11 mouse cellular contexts compared by ENCODE assay signal in genomic region chr11:109494890-109495770, GRCm38 (mm10). TPM values are rescaled to one million over a fixed set of nuclear protein-coding genes. Genes with fewer than 3 reads are reported as not detected.
DNase-seq lines count a peak whose midpoint lies in the region; ATAC-seq and TF ChIP-seq lines count a peak whose summit lies in the region.
"Had no signal": no experiment of that assay in that cellular context is flagged by ENCODE, and none has a peak within 500 bp of the region (broad histone marks: within the 10 kb centered on the region; RNA-seq: fewer than 3 reads in every experiment).

No protein-coding gene starts in this region.

- H3K9me3 ChIP-seq in heart, embryonic 10.5 days, result no peaks in the 10 kb centered on the region
- H3K9me3 ChIP-seq: hindbrain, embryonic 15.5 days; limb, embryonic 15.5 days had no signal

- H3K4me1 ChIP-seq in heart, embryonic 10.5 days, result peaks cover 32% of the 10 kb centered on the region
- H3K4me1 ChIP-seq in kidney, adult 2 months (ENCODE audit: control insufficient read depth, insufficient read depth, low read length), result peaks cover 15% of the 10 kb centered on the region

- WGBS in heart, embryonic 10.5 days, result 46% methylated on average over 24 of the region's 24 CpGs
- WGBS in kidney, adult 2 months, result 28% methylated on average over 24 of the region's 24 CpGs

- H3K4me3 ChIP-seq in heart, embryonic 10.5 days, result peak overlapping the region; percentile 29
- no peak overlapping the region for H3K4me3 ChIP-seq in kidney, adult 2 months (ENCODE audit: insufficient read depth, low read depth, low read length)
- H3K4me3 ChIP-seq: erythroblast, embryonic 14.5 days; hindbrain, embryonic 15.5 days; limb, embryonic 15.5 days had no signal

- no peak for TF ChIP-seq CTCF in kidney, adult 2 months (conservative IDR thresholded peaks at IDR 0.05; ENCODE audit: insufficient read depth, insufficient read length, low read depth, low read length)

- H3K27me3 ChIP-seq in heart, embryonic 10.5 days (ENCODE audit: insufficient read depth, poor library complexity, severe bottlenecking), result peaks cover 8% of the 10 kb centered on the region; the same call in 1 of the 2 replicates
- H3K27me3 ChIP-seq in kidney, adult 2 months (replicated peaks; ENCODE audit: control insufficient read depth, insufficient read depth, low read length), result no peaks in the 10 kb centered on the region
- H3K27me3 ChIP-seq: hindbrain, embryonic 15.5 days; limb, embryonic 15.5 days had no signal

- no peaks in the 10 kb centered on the region for H3K36me3 ChIP-seq in heart, embryonic 10.5 days
- no peaks in the 10 kb centered on the region for H3K36me3 ChIP-seq in kidney, adult 2 months (ENCODE audit: control insufficient read depth, insufficient read depth, low read length)
- H3K36me3 ChIP-seq: hindbrain, embryonic 15.5 days; limb, embryonic 15.5 days had no signal

- ATAC-seq in megakaryocyte, adult 5-6 weeks (ENCODE audit: poor library complexity, severe bottlenecking), result peak; percentile 2
- ATAC-seq in cerebellum, adult (ENCODE audit: insufficient number of reproducible peaks, low FRiP score, low TSS enrichment), result no peak

- no peak for TF ChIP-seq POLR2A in kidney, adult 2 months (IDR thresholded peaks at IDR 0.05; ENCODE audit: low read depth, low read length)

- H3K27ac ChIP-seq in heart, embryonic 10.5 days, result peak overlapping the region; percentile 74
- peak overlapping the region; percentile 25; the same call in 1 of the 2 replicates for H3K27ac ChIP-seq in kidney, adult 2 months (ENCODE audit: insufficient read depth, low read depth, low read length)
- H3K27ac ChIP-seq: hindbrain, embryonic 15.5 days; limb, embryonic 15.5 days had no signal

- no peak for DNase-seq in heart, embryonic 10.5 days (ENCODE audit: low spot score)
- DNase-seq in heart, adult 8-10 months (ENCODE audit: low spot score), result no peak
- DNase-seq in A20 (ENCODE audit: low read depth, low spot score), result peak; percentile 91
- peak; percentile 93 for DNase-seq in kidney, adult 2 months
- no peak for DNase-seq in thymus, postnatal 0 days (ENCODE audit: low spot score)
- no peak for DNase-seq in right cerebral cortex, postnatal 10 days (ENCODE audit: low spot score in 2 of 2)

RNA-seq across cellular contexts. Expression of gene Slc16a6, which starts 21.7 kb away (rescaled TPM):
- polyA plus RNA-seq in heart, embryonic 10.5 days (2016; fragmentation: Nextera tagmentation; extraction: Ambion mirVana), result 12.7 and 16.5 TPM in 2 replicates
- 10 to 100 TPM in 2 of 4 experiments, 1 to 10 TPM in 2; 6.4 to 12.9 (median 10.0) TPM for total RNA-seq in heart, adult 8-10 months (2022)
- polyA plus RNA-seq in kidney, adult 2 months (2012; rRNA removed), result 1.2 and 2.8 TPM in 2 replicates
- 27.4 and 27.6 TPM in 2 replicates for total RNA-seq in megakaryocyte, adult 5-6 weeks (2015)
- total RNA-seq in megakaryocyte, adult 5-6 weeks (2017), result 10.5 and 14.7 TPM in 2 replicates
- polyA plus RNA-seq in thymus, postnatal 0 days (2015; fragmentation: Nextera tagmentation; extraction: Ambion mirVana), result 14.4 TPM in 2 replicates

RNA-seq across cellular contexts. Expression of gene Arsg, which starts 22.0 kb away (rescaled TPM):
- polyA plus RNA-seq in heart, embryonic 10.5 days (2016; fragmentation: Nextera tagmentation; extraction: Ambion mirVana), result 3.3 and 4.6 TPM in 2 replicates
- total RNA-seq in heart, adult 8-10 months (2022), result 1 to 10 TPM in 3 of 4 experiments, under 1 TPM in 1; 0.87 to 2.7 (median 1.8) TPM
- polyA plus RNA-seq in kidney, adult 2 months (2012; rRNA removed), result 20.9 and 24.9 TPM in 2 replicates
- total RNA-seq in megakaryocyte, adult 5-6 weeks (2015), result 4.9 and 6.2 TPM in 2 replicates
- 6.2 and 7.5 TPM in 2 replicates for total RNA-seq in megakaryocyte, adult 5-6 weeks (2017)
- 2.3 and 2.4 TPM in 2 replicates for polyA plus RNA-seq in thymus, postnatal 0 days (2015; fragmentation: Nextera tagmentation; extraction: Ambion mirVana)

Comparison
In these comparisons a context has a peak if more than half of its experiments do, and no peak if none do; other contexts are left out.
1. DNase-seq: peak in A20 (single experiment) and kidney, adult 2 months (single experiment); none in heart, embryonic 10.5 days (single experiment), heart, adult 8-10 months (single experiment), thymus, postnatal 0 days (single experiment) and right cerebral cortex, postnatal 10 days (0 of 2).